Mouse (Mus musculus) T-cell, adult 2 months (primary cell): ENCODE measurements around the gene Polr3b.

Experiments
- DNase-seq: peaks from one replicate; pipeline ENCODE4 v3.0.0; 2022; ENCODE audit warnings: low spot score

Gene Polr3b

GRCm38 (mm10) chr10:84710827-84711226 lies 88.7 kb downstream of the Polr3b start:
- DNase-seq = no peak

GRCm38 (mm10) chr10:84711479-84711878 lies 89.4 kb downstream of the Polr3b start:
- DNase-seq = no peak

GRCm38 (mm10) chr10:84711940-84712339 lies 89.8 kb downstream of the Polr3b start:
- no peak for DNase-seq

GRCm38 (mm10) chr10:84712532-84712931 lies 90.4 kb downstream of the Polr3b start:
- DNase-seq = no peak

- no peak for DNase-seq
These were observed 91.0 kb downstream of the Polr3b start for GRCm38 (mm10) chr10:84713043-84713442.

GRCm38 (mm10) chr10:84715639-84716038 lies 93.5 kb downstream of the Polr3b start:
- DNase-seq = no peak

GRCm38 (mm10) chr10:84716581-84716980 lies 94.5 kb downstream of the Polr3b start:
- no peak for DNase-seq

- DNase-seq = no peak
These were observed 100.6 kb downstream of the Polr3b start for GRCm38 (mm10) chr10:84722711-84723110.

GRCm38 (mm10) chr10:84727005-84727404 lies 104.9 kb downstream of the Polr3b start:
- DNase-seq = no peak

- DNase-seq = no peak
These were observed 105.7 kb downstream of the Polr3b start for GRCm38 (mm10) chr10:84727760-84728159.

GRCm38 (mm10) chr10:84730078-84730477 lies 108.0 kb downstream of the Polr3b start:
- DNase-seq = no peak

GRCm38 (mm10) chr10:84730956-84731355 lies 108.9 kb downstream of the Polr3b start:
- no peak for DNase-seq

- no peak for DNase-seq
These were observed 111.4 kb downstream of the Polr3b start for GRCm38 (mm10) chr10:84733511-84733910.

- no peak for DNase-seq
These were observed 133.0 kb downstream of the Polr3b start for GRCm38 (mm10) chr10:84754851-84755785.

- DNase-seq = no peak
These were observed 133.7 kb downstream of the Polr3b start, which contains the start of gene Rfx4 for GRCm38 (mm10) chr10:84755786-84756203. Gene Rfx4, plus strand, starts transcription at chr10:84756062.

GRCm38 (mm10) chr10:84756435-84757095 lies 134.5 kb downstream of the Polr3b start:
- no peak for DNase-seq

GRCm38 (mm10) chr10:84757426-84758199 lies 135.5 kb downstream of the Polr3b start:
- DNase-seq = no peak

- no peak for DNase-seq
These were observed 136.0 kb downstream of the Polr3b start for GRCm38 (mm10) chr10:84758200-84758468.

GRCm38 (mm10) chr10:84758483-84759431 lies 136.7 kb downstream of the Polr3b start:
- no peak for DNase-seq

- DNase-seq = no peak
These were observed 137.5 kb downstream of the Polr3b start for GRCm38 (mm10) chr10:84759511-84760117.
